8 mouse cellular contexts compared by ENCODE assay signal in the genomic region with DNA sequence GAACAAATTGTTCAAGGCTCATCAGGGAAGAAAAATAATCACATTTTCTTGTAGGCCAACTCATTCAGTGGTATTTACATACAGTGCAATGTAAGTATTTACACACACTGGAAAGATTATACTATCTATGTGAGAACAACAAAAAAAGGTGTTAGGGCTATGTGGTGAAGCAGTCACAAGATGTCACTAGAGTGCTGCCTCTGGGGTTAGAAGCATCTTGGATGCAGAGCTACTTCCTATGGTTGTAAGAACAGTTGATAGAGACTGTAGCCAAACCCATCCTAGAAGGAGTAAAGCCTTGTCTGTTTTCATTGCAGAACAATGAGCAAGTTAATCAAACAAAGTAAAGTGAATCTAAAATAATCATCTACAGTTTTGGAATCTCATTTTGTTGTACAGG. TPM values are rescaled to one million over a fixed set of nuclear protein-coding genes. Genes with fewer than 3 reads are reported as not detected.
DNase-seq lines count a peak whose midpoint lies in the region; ATAC-seq and TF ChIP-seq lines count a peak whose summit lies in the region.

No protein-coding gene starts in this region.

- DNase-seq in kidney, adult 9 months: peak; percentile 44
- DNase-seq in kidney, adult 11 months: no peak
- DNase-seq in MEL (ENCODE audit: low read depth, low spot score): peak; percentile 62
- peak; percentile 33 to 59 for DNase-seq in cerebellum, postnatal 36 days
- DNase-seq in induced T-regulatory cell, adult 2 months (ENCODE audit: low read depth): peak; percentile 58
- no peak for DNase-seq in spleen, postnatal 36 days (ENCODE audit: low spot score in 2 of 2)

- TF ChIP-seq RAD21 in MEL (IDR thresholded peaks at IDR 0.05; ENCODE audit: low read depth, low read length): peak; percentile 86

- H3K4me3 ChIP-seq in MEL (ENCODE audit: control insufficient read depth in 1 of 2, insufficient read depth in 1 of 2, low read depth in 2 of 2, low read length in 2 of 2): no peak overlapping the region
- H3K4me3 ChIP-seq in intestine, embryonic 16.5 days (ENCODE audit: low read length): no peak overlapping the region

- peak; percentile 43 to 84 (median 50) for TF ChIP-seq CTCF in MEL (IDR thresholded peaks at IDR 0.05 in 2 of 3, conservative IDR thresholded peaks at IDR 0.05 in 1 of 3; ENCODE audit: control insufficient read depth in 1 of 3, insufficient read depth in 1 of 3, low read depth in 2 of 3, low read length in 3 of 3, poor library complexity in 1 of 3, severe bottlenecking in 1 of 3)

- no peaks in the 10 kb centered on the region for H3K9me3 ChIP-seq in MEL (replicated peaks; ENCODE audit: insufficient read depth, low read length)
- no peaks in the 10 kb centered on the region for H3K9me3 ChIP-seq in intestine, embryonic 16.5 days (ENCODE audit: control insufficient read depth, low read length)

- TF ChIP-seq EP300 in MEL (IDR thresholded peaks at IDR 0.05; ENCODE audit: low read depth in 1 of 2, low read length in 2 of 2): no peak

- H3K27ac ChIP-seq in MEL (ENCODE audit: control insufficient read depth, low read depth, low read length): no peak overlapping the region
- H3K27ac ChIP-seq in intestine, embryonic 16.5 days (ENCODE audit: low read length): no peak overlapping the region

- H3K27me3 ChIP-seq in MEL (ENCODE audit: control insufficient read depth in 1 of 2, insufficient read depth in 2 of 2, low read length in 2 of 2): peaks cover 5 to 8% of the 10 kb centered on the region in 2 experiments
- H3K27me3 ChIP-seq in intestine, embryonic 16.5 days (replicated peaks; ENCODE audit: control insufficient read depth, insufficient read depth, low read length): no peaks in the 10 kb centered on the region

- H3K36me3 ChIP-seq in MEL (ENCODE audit: control insufficient read depth in 1 of 2, insufficient read depth in 2 of 2, low read length in 2 of 2): no peaks in the 10 kb centered on the region
- no peaks in the 10 kb centered on the region for H3K36me3 ChIP-seq in intestine, embryonic 16.5 days (ENCODE audit: control insufficient read depth, insufficient read depth, low read length)

- H3K4me2 ChIP-seq in intestine, embryonic 16.5 days (ENCODE audit: low read depth, low read length): no peak overlapping the region

- no peak for TF ChIP-seq POLR2A in MEL (IDR thresholded peaks at IDR 0.05; ENCODE audit: control insufficient read depth in 1 of 2, insufficient read depth in 1 of 2, low read depth in 1 of 2, low read length in 2 of 2, poor library complexity in 1 of 2)

- no peaks in the 10 kb centered on the region for H3K79me2 ChIP-seq in MEL (ENCODE audit: control insufficient read depth, insufficient read depth, low read length, poor library complexity)

- no peak overlapping the region for H3K9ac ChIP-seq in MEL (ENCODE audit: control insufficient read depth, low read depth, low read length, poor library complexity, severe bottlenecking)
- H3K9ac ChIP-seq in intestine, embryonic 16.5 days (ENCODE audit: low read depth, low read length): no peak overlapping the region

- ATAC-seq in megakaryocyte-erythroid progenitor cell, adult 5-6 weeks (replicated peaks; ENCODE audit: low FRiP score, low TSS enrichment, poor library complexity, severe bottlenecking): peak; percentile 90
- ATAC-seq in intestine, embryonic 16.5 days: no peak

- no peaks in the 10 kb centered on the region for H3K4me1 ChIP-seq in MEL (ENCODE audit: control insufficient read depth in 1 of 2, insufficient read depth in 2 of 2, low read length in 2 of 2)
- no peaks in the 10 kb centered on the region for H3K4me1 ChIP-seq in intestine, embryonic 16.5 days (ENCODE audit: control insufficient read depth, insufficient read depth, low read length)

TF ChIP-seq in MEL, 35 proteins besides CTCF, POLR2A, EP300 and RAD21:
- TF ChIP-seq KAT2A (conservative IDR thresholded peaks at IDR 0.05; ENCODE audit: low read depth, low read length) (no peak), HCFC1 (IDR thresholded peaks at IDR 0.05; ENCODE audit: low read depth, low read length) (no peak), SMC3 (IDR thresholded peaks at IDR 0.05; ENCODE audit: low read depth, low read length) (peak; percentile 82), ZC3H11A (IDR thresholded peaks at IDR 0.05; ENCODE audit: low read depth, low read length) (peak; percentile 85), TCF12 (IDR thresholded peaks at IDR 0.05; ENCODE audit: low read depth, low read length) (no peak), ETS1 (IDR thresholded peaks at IDR 0.05; ENCODE audit: low read depth, low read length) (no peak)

RNA-seq across cellular contexts. Expression of gene Mcm9, which starts 11.3 kb away (rescaled TPM):
- total RNA-seq in MEL (2012; rRNA removed): 5.2 and 5.3 TPM in 2 replicates
- polyA plus RNA-seq in MEL (2012; ENCODE audit: insufficient read depth in 1 of 2, insufficient read length in 2 of 2, low read depth in 1 of 2, low replicate concordance in 2 of 2, missing spikeins in 1 of 2): 10 to 100 TPM in 1 of 2 experiments, not detected in 1; 12.6 TPM
- total RNA-seq in megakaryocyte-erythroid progenitor cell, adult 5-6 weeks (2014; fragmentation: Nextera tagmentation): 17.9 and 47.4 TPM in 2 replicates
- total RNA-seq in megakaryocyte-erythroid progenitor cell, adult 5-6 weeks (2017): 9.3 and 16.5 TPM in 2 replicates
- polyA plus RNA-seq in intestine, embryonic 16.5 days (2015; fragmentation: Nextera tagmentation; extraction: Ambion mirVana): 5.6 and 5.8 TPM in 2 replicates

RNA-seq across cellular contexts. Expression of gene Asf1a, which starts 45.0 kb away (rescaled TPM):
- 63.8 and 65.1 TPM in 2 replicates for total RNA-seq in MEL (2012; rRNA removed)
- 10 to 100 TPM in 1 of 2 experiments, not detected in 1; 91.4 TPM for polyA plus RNA-seq in MEL (2012; ENCODE audit: insufficient read depth in 1 of 2, insufficient read length in 2 of 2, low read depth in 1 of 2, low replicate concordance in 2 of 2, missing spikeins in 1 of 2)
- total RNA-seq in megakaryocyte-erythroid progenitor cell, adult 5-6 weeks (2014; fragmentation: Nextera tagmentation): 118 and 119 TPM in 2 replicates
- total RNA-seq in megakaryocyte-erythroid progenitor cell, adult 5-6 weeks (2017): 67.6 and 127 TPM in 2 replicates
- polyA plus RNA-seq in intestine, embryonic 16.5 days (2015; fragmentation: Nextera tagmentation; extraction: Ambion mirVana): 65.1 and 71.2 TPM in 2 replicates

Comparison
In these comparisons a context has a peak if more than half of its experiments do, and no peak if none do; other contexts are left out.
1. DNase-seq: peak in kidney, adult 9 months (single experiment), MEL (single experiment), cerebellum, postnatal 36 days (2 of 2) and induced T-regulatory cell, adult 2 months (single experiment); none in kidney, adult 11 months (single experiment) and spleen, postnatal 36 days (0 of 2).